Mouse (Mus musculus) adrenal gland, adult 2 months (tissue): ENCODE data around the gene Phykpl. TPM values are rescaled to one million over a fixed set of nuclear protein-coding genes. Genes with fewer than 3 reads are reported as not detected.
"Not testable (repeated sequence)": the region's sequence is repeated elsewhere in the genome, so short reads cannot be mapped to it uniquely, and the experiment has no call there.

Experiments used
- DNase-seq: peaks from one replicate; pipeline ENCODE4 v3.0.0; 2021
- polyA plus RNA-seq: library from polyadenylated mRNA; depleted of rRNA; stranded (reverse); fragments of >200 nt; gene quantifications from 2 replicates; pipeline ENCODE4 v1.2.3, GENCODE M21; 2012
- total RNA-seq, 2 experiments: library from RNA; stranded (reverse); gene quantifications; 2 replicates each; pipeline ENCODE4 v1.2.3; 2021

The Phykpl gene
- total and polyA plus RNA-seq, 3 experiments: 21.7 to 35.1 (median 23.3) TPM

GRCm38 (mm10) chr11:51586411-51586810 lies 1.9 kb downstream of the Phykpl start:
- DNase-seq: no peak

- DNase-seq: no peak
Measured at GRCm38 (mm10) chr11:51587059-51587458, 2.5 kb downstream of the Phykpl start.

- DNase-seq: no peak
Measured at GRCm38 (mm10) chr11:51588833-51589232, 4.3 kb downstream of the Phykpl start.

- no peak for DNase-seq
Measured at GRCm38 (mm10) chr11:51590002-51590401, 5.4 kb downstream of the Phykpl start.

- DNase-seq: no peak
Measured at GRCm38 (mm10) chr11:51591168-51591567, 6.6 kb downstream of the Phykpl start.

GRCm38 (mm10) chr11:51591915-51592314 lies 7.4 kb downstream of the Phykpl start:
- no peak for DNase-seq

GRCm38 (mm10) chr11:51593368-51593767 lies 8.8 kb downstream of the Phykpl start:
- no peak for DNase-seq

- no peak for DNase-seq
Measured at GRCm38 (mm10) chr11:51593849-51594248, 9.3 kb downstream of the Phykpl start.

- no peak for DNase-seq
Measured at GRCm38 (mm10) chr11:51594715-51595350, 10.3 kb downstream of the Phykpl start.

- no peak for DNase-seq
Measured at GRCm38 (mm10) chr11:51595459-51596083, 11.0 kb downstream of the Phykpl start.

GRCm38 (mm10) chr11:51597553-51597952 lies 13.0 kb downstream of the Phykpl start:
- DNase-seq: no peak

- DNase-seq: no peak
Measured at GRCm38 (mm10) chr11:51602253-51602652, 17.7 kb downstream of the Phykpl start.

- DNase-seq: peak; percentile 96
Measured at GRCm38 (mm10) chr11:51605602-51606446, 21.3 kb downstream of the Phykpl start.

GRCm38 (mm10) chr11:51606447-51607095 lies 22.0 kb downstream of the Phykpl start, which contains the start of gene Hnrnpab:
Gene Hnrnpab, minus strand, starts transcription at chr11:51606847.
- peak; percentile 98 for DNase-seq

- no peak for DNase-seq
Measured at GRCm38 (mm10) chr11:51607096-51607738, 22.7 kb downstream of the Phykpl start.

- DNase-seq: no peak
Measured at GRCm38 (mm10) chr11:51609266-51609909, 24.8 kb downstream of the Phykpl start.

GRCm38 (mm10) chr11:51609940-51610339 lies 25.4 kb downstream of the Phykpl start:
- not testable (repeated sequence) for DNase-seq

GRCm38 (mm10) chr11:51614256-51614655 lies 29.7 kb downstream of the Phykpl start:
- DNase-seq: no peak

- DNase-seq: no peak
Measured at GRCm38 (mm10) chr11:51615129-51615528, 30.6 kb downstream of the Phykpl start.

GRCm38 (mm10) chr11:51615601-51616000 lies 31.0 kb downstream of the Phykpl start:
- peak; percentile 89 for DNase-seq

- not testable (repeated sequence) for DNase-seq
Measured at GRCm38 (mm10) chr11:51616113-51616512, 31.6 kb downstream of the Phykpl start.
